Mouse (Mus musculus) limb, embryonic 14.5 days (tissue): ENCODE results near the gene Zfp128. TPM values are rescaled to one million over a fixed set of nuclear protein-coding genes. Genes with fewer than 3 reads are reported as not detected.

Source experiments
- ATAC-seq: fragments of 200-750 bp; cut with Nextera tagmentation; 2 replicates; pipeline ENCODE4 v1.8.0; 2017; ENCODE audit warnings: low read depth, moderate number of reproducible peaks, moderate TSS enrichment; ENCODE audit not compliant: low FRiP score
- DNase-seq: peaks from one replicate; pipeline ENCODE4 v3.0.0-alpha.2; 2015; ENCODE audit warnings: low spot score
- H3K27ac ChIP-seq: fragments of 300-500 bp; sonication (generic); replicated peaks from 2 replicates; pipeline ENCODE4 v1.5.1; 2014; ENCODE audit warnings: low read depth, mild to moderate bottlenecking, low read length, moderate library complexity, mixed read lengths
- H3K27me3 ChIP-seq: fragments of 300-500 bp; sonication (generic); 2 replicates; pipeline ENCODE4 v1.6.1; 2014; ENCODE audit warnings: low read length, mixed read lengths; ENCODE audit not compliant: control insufficient read depth, insufficient read depth
- H3K36me3 ChIP-seq: fragments of 300-500 bp; sonication (generic); 2 replicates; pipeline ENCODE4 v1.6.1; 2014; ENCODE audit warnings: mild to moderate bottlenecking, low read length, moderate library complexity, mixed read lengths; ENCODE audit not compliant: control insufficient read depth, insufficient read depth
- H3K4me1 ChIP-seq: fragments of 300-500 bp; sonication (generic); 2 replicates; pipeline ENCODE4 v1.6.1; 2014; ENCODE audit warnings: antibody characterized with exemption, low read length, mixed read lengths; ENCODE audit not compliant: control insufficient read depth, insufficient read depth
- H3K4me2 ChIP-seq: fragments of 300-500 bp; sonication (generic); replicated peaks from 2 replicates; pipeline ENCODE4 v1.6.1; 2014; ENCODE audit warnings: low read depth, mild to moderate bottlenecking, low read length, moderate library complexity; ENCODE audit not compliant: severe bottlenecking
- H3K4me3 ChIP-seq: fragments of 300-500 bp; sonication (generic); replicated peaks from 2 replicates; pipeline ENCODE4 v1.5.1; 2014; ENCODE audit warnings: low read length
- H3K9ac ChIP-seq: fragments of 300-500 bp; sonication (generic); 2 replicates; pipeline ENCODE4 v1.6.1; 2014; ENCODE audit warnings: mild to moderate bottlenecking, low read depth, low read length, moderate library complexity; ENCODE audit not compliant: severe bottlenecking
- H3K9me3 ChIP-seq: fragments of 300-500 bp; sonication (generic); 2 replicates; pipeline ENCODE4 v1.6.1; 2016; ENCODE audit warnings: low read length; ENCODE audit not compliant: control insufficient read depth
- POLR2A ChIP-seq: fragments of 200-500 bp; IDR thresholded peaks from 2 replicates; pipeline ENCODE4 v1.8.0; 2012; ENCODE audit warnings: inconsistent platforms, mild to moderate bottlenecking, moderate library complexity, borderline replicate concordance; ENCODE audit not compliant: insufficient read depth, insufficient read length; ENCODE audit errors: extremely low read depth
- WGBS: fragments of 180-500 bp; shearing (Covaris S2); extraction: QIAGEN DNeasy Blood & Tissue Kit; methylation state at CpG from one replicate; pipeline ENCODE4 v1.1.7; 2014; 5-methylcytosine and 5-hydroxymethylcytosine counted together
- polyA plus RNA-seq, 2 experiments: library from polyadenylated mRNA; depleted of rRNA in 1 of 2; stranded (reverse) in 1 of 2; unstranded in 1 of 2; fragments of >200 nt; fragmentation: Nextera tagmentation in 1 of 2; extraction: Ambion mirVana in 1 of 2; gene quantifications; 2 replicates each; pipeline versions ENCODE4 v1.2.1 to v1.2.3; 2012 to 2014

The Zfp128 gene
- polyA plus RNA-seq (2012; rRNA removed) (4.4 and 4.8 TPM in 2 replicates), polyA plus RNA-seq (2014; fragmentation: Nextera tagmentation; extraction: Ambion mirVana) (4.8 and 5.8 TPM in 2 replicates)

DNA sequence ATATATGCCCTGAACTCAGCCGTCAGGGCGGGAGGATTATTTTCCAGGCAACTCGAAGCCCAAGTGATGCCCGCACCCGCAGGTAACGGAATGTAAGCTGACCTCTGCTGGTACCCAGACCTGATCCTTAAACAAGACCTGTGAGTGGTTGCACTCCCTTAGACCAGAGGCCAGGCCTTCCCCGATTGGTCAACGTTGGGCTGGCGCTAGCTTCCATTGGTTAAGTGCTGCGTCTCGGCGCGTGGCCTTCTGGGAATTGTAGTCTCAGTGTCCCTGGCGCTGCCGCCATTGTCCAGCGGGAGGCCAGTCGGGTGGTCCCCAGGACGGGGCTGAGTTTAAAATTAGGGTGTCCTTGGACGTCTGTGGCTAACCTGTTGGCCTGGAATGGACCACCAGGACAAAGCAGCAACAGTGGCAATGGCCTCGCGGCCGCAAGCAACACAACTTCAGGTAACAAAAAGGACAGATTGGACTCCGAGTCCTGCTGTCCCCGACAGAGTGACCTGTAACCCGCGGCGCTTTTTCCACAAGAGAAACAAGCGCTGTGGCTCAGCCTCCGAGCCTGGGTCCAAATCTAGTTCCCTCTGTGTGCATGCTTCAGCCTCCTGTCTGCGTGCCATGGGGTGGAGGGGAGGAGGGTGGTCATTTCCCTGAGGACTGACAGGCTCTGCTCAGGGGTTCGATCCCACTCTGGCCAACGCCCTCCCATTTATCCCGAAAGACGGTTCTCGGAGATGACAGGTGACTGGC lies at the start of gene Zfp128:
Gene Zfp128, plus strand, starts transcription at position 267 of the 750 bp plus-strand sequence.
- Histone ChIP-seq H3K36me3 (peaks cover 19% of the 10 kb centered on the region), H3K27me3 (no peaks in the 10 kb centered on the region), H3K9ac (peak within 1 kb of the TSS; percentile 87), H3K4me1 (peaks cover 10% of the 10 kb centered on the region), H3K27ac (0 out of 2 replicates have a peak within 1 kb of the TSS, but pooled peaks have one; percentile 33), H3K9me3 (no peaks in the 10 kb centered on the region), H3K4me3 (peak within 1 kb of the TSS; percentile 79), H3K4me2 (peak within 1 kb of the TSS; percentile 89)
- ATAC-seq: peak; percentile 100
- peak; percentile 97 for DNase-seq
- 4% methylated on average over 35 of the region's 35 CpGs for WGBS
- TF ChIP-seq POLR2A: peak; percentile 90; the same call in 1 of the 2 replicates

DNA sequence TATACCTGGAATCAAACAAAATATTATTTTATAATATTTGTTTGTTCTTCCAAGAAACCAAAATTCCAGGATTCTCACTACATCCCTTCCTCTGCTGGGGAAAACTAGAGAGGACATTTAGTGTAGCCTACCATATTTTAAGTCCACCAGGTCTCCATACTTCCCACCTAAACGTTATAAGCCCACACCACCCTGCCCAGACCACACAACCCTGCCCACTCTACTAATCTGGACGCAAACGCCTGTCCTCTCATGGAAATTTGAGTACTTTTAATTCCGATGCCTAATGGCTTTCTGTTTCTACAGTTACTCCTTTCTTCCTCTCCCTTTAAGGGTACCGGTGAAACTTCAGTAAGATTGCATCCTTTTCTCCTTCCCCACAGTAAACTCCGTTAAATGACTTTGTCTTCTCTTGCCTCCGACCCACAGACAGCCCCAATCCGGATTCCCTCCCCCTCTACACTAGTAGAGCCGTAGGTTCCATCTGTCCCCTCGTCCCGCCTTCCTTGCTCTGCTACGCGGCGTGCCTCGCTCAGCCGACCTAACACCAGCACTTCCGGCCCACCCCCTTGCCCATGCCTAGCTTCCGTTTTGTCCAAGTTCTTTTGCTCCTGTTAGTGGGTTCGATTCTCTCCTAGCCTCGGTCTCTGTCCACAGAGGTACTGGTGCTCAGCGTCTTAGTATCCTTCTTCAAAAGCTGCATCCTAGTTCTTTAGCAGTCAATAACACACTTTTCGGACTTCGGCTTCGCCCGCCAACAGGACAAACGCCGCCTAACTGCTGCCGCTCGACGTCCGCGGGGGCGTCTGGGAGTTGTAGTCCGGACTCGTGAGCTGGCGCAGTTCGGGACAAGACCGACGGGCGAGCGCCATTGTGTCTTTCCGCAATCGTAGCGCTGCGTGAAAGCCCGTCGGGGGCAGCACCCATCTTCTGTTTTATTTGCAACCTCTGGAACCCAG lies 46.5 kb upstream of the Zfp128 start, which contains the start of gene Zfp110:
Gene Zfp110, plus strand, starts transcription at position 600 of the 959 bp plus-strand sequence.
- peak; percentile 92 for DNase-seq
- peak; percentile 96 for ATAC-seq
- Histone ChIP-seq H3K4me1 (no peaks in the 10 kb centered on the region), H3K36me3 (peaks cover 34% of the 10 kb centered on the region), H3K4me3 (peak within 1 kb of the TSS; percentile 64), H3K27me3 (no peaks in the 10 kb centered on the region), H3K9me3 (peaks cover 39% of the 10 kb centered on the region), H3K27ac (peak within 1 kb of the TSS; percentile 69), H3K4me2 (peak within 1 kb of the TSS; percentile 58), H3K9ac (peak within 1 kb of the TSS; percentile 80)
- TF ChIP-seq POLR2A: peak; percentile 16; the same call in 1 of the 2 replicates
- 3% methylated on average over 47 of the region's 47 CpGs for WGBS

DNA sequence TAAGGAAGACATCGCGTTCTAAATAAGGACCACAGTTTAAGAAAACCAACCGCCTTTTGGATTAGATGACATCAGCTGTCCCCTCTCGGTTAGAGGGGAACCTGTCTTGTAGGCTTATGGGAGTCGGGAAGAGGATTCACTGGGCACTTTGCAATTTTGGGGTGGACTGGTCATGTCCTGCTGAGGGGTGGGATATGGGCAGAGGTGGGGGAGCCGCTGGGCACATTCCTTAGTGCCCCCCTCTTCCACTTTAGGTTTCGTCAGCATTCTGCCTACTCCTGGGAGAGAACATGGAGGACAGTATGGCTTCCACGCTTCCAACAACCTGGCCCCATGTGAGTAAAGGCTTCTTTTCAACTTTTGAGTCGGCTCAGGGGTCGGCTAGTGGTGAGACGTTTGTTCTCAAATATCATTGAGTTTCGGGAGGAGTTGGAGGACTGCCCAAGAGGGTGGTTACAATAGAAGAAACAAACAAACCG lies 45.7 kb upstream of the Zfp128 start:
- WGBS: 40% methylated on average over 13 of the region's 13 CpGs

DNA sequence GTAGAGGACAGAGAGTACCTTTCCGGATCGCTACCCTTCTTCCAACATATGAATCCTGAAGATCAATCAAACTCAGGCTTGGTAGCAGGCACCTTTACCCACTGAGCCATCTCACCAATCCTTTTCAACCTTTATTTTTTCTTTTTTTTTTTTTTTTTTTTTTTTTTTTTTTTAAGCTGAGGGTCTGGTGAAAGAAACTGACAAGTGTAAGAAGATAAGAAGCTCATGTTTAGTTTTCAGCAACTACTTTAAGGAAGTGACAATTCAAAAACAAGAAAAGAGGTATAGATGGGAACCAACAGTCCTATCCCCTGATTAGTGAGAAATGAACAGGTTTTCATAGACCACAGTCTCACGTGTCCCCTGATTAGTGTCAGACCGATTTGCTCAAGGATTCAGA lies 45.2 kb upstream of the Zfp128 start:
- H3K9me3 ChIP-seq: peaks cover 50% of the 10 kb centered on the region
- H3K4me2 ChIP-seq: peak overlapping the region; percentile 58
- H3K4me3 ChIP-seq: peak overlapping the region; percentile 64
- H3K4me1 ChIP-seq: no peaks in the 10 kb centered on the region
- H3K36me3 ChIP-seq: peaks cover 46% of the 10 kb centered on the region
- TF ChIP-seq POLR2A: no peak
- H3K27ac ChIP-seq: no peak overlapping the region
- H3K27me3 ChIP-seq: no peaks in the 10 kb centered on the region
- 97% methylated on average over 4 of the region's 4 CpGs for WGBS
- DNase-seq (no peak), ATAC-seq (no peak)
- no peak overlapping the region for H3K9ac ChIP-seq

More for the DNA sequence above, 45.7 kb upstream of the Zfp128 start:
- DNase-seq: peak; percentile 46
- Histone ChIP-seq H3K4me1 (no peaks in the 10 kb centered on the region), H3K36me3 (peaks cover 41% of the 10 kb centered on the region), H3K27ac (peak overlapping the region; percentile 69), H3K9me3 (peaks cover 45% of the 10 kb centered on the region), H3K9ac (peak overlapping the region; percentile 80), H3K4me2 (peak overlapping the region; percentile 58), H3K4me3 (peak overlapping the region; percentile 64), H3K27me3 (no peaks in the 10 kb centered on the region)
- ATAC-seq: peak; percentile 18; the same call in 1 of the 2 replicates
- TF ChIP-seq POLR2A: no peak

DNA sequence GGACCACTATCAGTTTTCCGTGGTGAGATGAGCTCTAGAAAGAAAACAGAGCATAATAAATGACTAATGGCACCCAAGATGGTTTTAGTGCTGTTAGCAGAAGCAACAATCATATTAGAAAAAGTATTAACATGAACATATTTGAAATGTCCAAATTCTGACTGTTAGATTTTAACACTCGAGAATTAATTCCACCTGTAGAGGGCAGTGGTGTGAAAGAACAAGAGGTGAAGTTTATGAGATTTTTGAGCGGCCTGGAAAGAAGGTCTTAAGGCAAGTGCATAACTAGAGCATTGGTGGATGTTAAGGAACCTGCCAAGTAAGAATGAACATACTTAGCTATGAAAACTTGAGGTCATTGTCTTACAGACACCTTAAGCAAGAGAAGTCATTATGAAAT lies 6.7 kb upstream of the Zfp128 start:
- no peaks in the 10 kb centered on the region for H3K36me3 ChIP-seq
- H3K9ac ChIP-seq: no peak overlapping the region
- TF ChIP-seq POLR2A: no peak
- no peak overlapping the region for H3K4me2 ChIP-seq
- no peak for ATAC-seq
- no peaks in the 10 kb centered on the region for H3K27me3 ChIP-seq
- WGBS: 18% methylated on average over 3 of the region's 3 CpGs
- H3K9me3 ChIP-seq: 0 out of 2 replicates have a peak, but pooled peaks cover under 1% of the 10 kb centered on the region
- no peak overlapping the region for H3K27ac ChIP-seq
- H3K4me3 ChIP-seq: no peak overlapping the region
- peak; percentile 26 for DNase-seq
- H3K4me1 ChIP-seq: no peaks in the 10 kb centered on the region
